Mouse (Mus musculus): ENCODE measurements around the gene Rabif. TPM values are rescaled to one million over a fixed set of nuclear protein-coding genes. Genes with fewer than 3 reads are reported as not detected.

Gene Rabif
- polyA plus RNA-seq, 1 experiment from 2014 or later: 47.0 TPM

- Histone ChIP-seq H3K9ac (replicated peaks; ENCODE audit: low read length) (no peak overlapping the region), H3K27me3 (ENCODE audit: insufficient read depth, low read length) (no peaks in the 10 kb centered on the region), H3K9me3 (ENCODE audit: low read length) (no peaks in the 10 kb centered on the region), H3K4me3 (ENCODE audit: low read length) (no peak overlapping the region), H3K4me1 (ENCODE audit: insufficient read depth, low read length) (peaks cover 9% of the 10 kb centered on the region), H3K36me3 (ENCODE audit: insufficient read depth, low read length) (peaks cover 15% of the 10 kb centered on the region), H3K4me2 (replicated peaks; ENCODE audit: low read depth, low read length) (no peak overlapping the region), H3K27ac (ENCODE audit: low read length) (no peak overlapping the region)
- WGBS: 100% methylated on average over 1 of the region's 1 CpGs
- no peak for ATAC-seq (ENCODE audit: low FRiP score, low TSS enrichment)
Measured at GRCm38 (mm10) chr1:134460294-134461284, 33.9 kb upstream of the Rabif start.

- ATAC-seq (ENCODE audit: low FRiP score, low TSS enrichment): no peak
- WGBS: 97% methylated on average over 2 of the region's 2 CpGs
- Histone ChIP-seq H3K27ac (ENCODE audit: low read length) (no peak overlapping the region), H3K9me3 (ENCODE audit: low read length) (no peaks in the 10 kb centered on the region), H3K27me3 (ENCODE audit: insufficient read depth, low read length) (no peaks in the 10 kb centered on the region), H3K4me2 (replicated peaks; ENCODE audit: low read depth, low read length) (no peak overlapping the region), H3K36me3 (ENCODE audit: insufficient read depth, low read length) (peaks cover 48% of the 10 kb centered on the region), H3K4me1 (ENCODE audit: insufficient read depth, low read length) (no peaks in the 10 kb centered on the region), H3K9ac (replicated peaks; ENCODE audit: low read length) (no peak overlapping the region), H3K4me3 (ENCODE audit: low read length) (no peak overlapping the region)
Measured at GRCm38 (mm10) chr1:134484623-134485022, 9.8 kb upstream of the Rabif start.

GRCm38 (mm10) chr1:134490903-134491801, 3.3 kb upstream of the Rabif start:
- no peak for ATAC-seq (ENCODE audit: low FRiP score, low TSS enrichment)
- Histone ChIP-seq H3K27ac (ENCODE audit: low read length) (no peak overlapping the region), H3K27me3 (ENCODE audit: insufficient read depth, low read length) (no peaks in the 10 kb centered on the region), H3K9me3 (ENCODE audit: low read length) (no peaks in the 10 kb centered on the region), H3K4me3 (ENCODE audit: low read length) (no peak overlapping the region), H3K36me3 (ENCODE audit: insufficient read depth, low read length) (peaks cover 32% of the 10 kb centered on the region), H3K4me1 (ENCODE audit: insufficient read depth, low read length) (peaks cover 18% of the 10 kb centered on the region), H3K9ac (replicated peaks; ENCODE audit: low read length) (no peak overlapping the region), H3K4me2 (replicated peaks; ENCODE audit: low read depth, low read length) (no peak overlapping the region)
- 93% methylated on average over 6 of the region's 6 CpGs for WGBS

- WGBS: 82% methylated on average over 7 of the region's 7 CpGs
- Histone ChIP-seq H3K4me2 (replicated peaks; ENCODE audit: low read depth, low read length) (no peak overlapping the region), H3K9me3 (ENCODE audit: low read length) (no peaks in the 10 kb centered on the region), H3K36me3 (ENCODE audit: insufficient read depth, low read length) (peaks cover 28% of the 10 kb centered on the region), H3K4me3 (ENCODE audit: low read length) (no peak overlapping the region), H3K27ac (ENCODE audit: low read length) (no peak overlapping the region), H3K27me3 (ENCODE audit: insufficient read depth, low read length) (no peaks in the 10 kb centered on the region), H3K4me1 (ENCODE audit: insufficient read depth, low read length) (peaks cover 18% of the 10 kb centered on the region), H3K9ac (replicated peaks; ENCODE audit: low read length) (no peak overlapping the region)
- ATAC-seq (ENCODE audit: low FRiP score, low TSS enrichment): no peak
Measured at GRCm38 (mm10) chr1:134492276-134492675, 2.2 kb upstream of the Rabif start.

GRCm38 (mm10) chr1:134493496-134493895, 952 bp upstream of the Rabif start:
- no peak overlapping the region for H3K27ac ChIP-seq (ENCODE audit: low read length)
- H3K9ac ChIP-seq (replicated peaks; ENCODE audit: low read length): no peak overlapping the region
- peaks cover 18% of the 10 kb centered on the region for H3K4me1 ChIP-seq (ENCODE audit: insufficient read depth, low read length)
- peak overlapping the region; percentile 83; the same call in 1 of the 2 replicates for H3K4me2 ChIP-seq (replicated peaks; ENCODE audit: low read depth, low read length)
- ATAC-seq (ENCODE audit: low FRiP score, low TSS enrichment): no peak
- peaks cover 18% of the 10 kb centered on the region for H3K36me3 ChIP-seq (ENCODE audit: insufficient read depth, low read length)
- no peaks in the 10 kb centered on the region for H3K9me3 ChIP-seq (ENCODE audit: low read length)
- 70% methylated on average over 2 of the region's 2 CpGs for WGBS
- H3K27me3 ChIP-seq (ENCODE audit: insufficient read depth, low read length): no peaks in the 10 kb centered on the region
- peak overlapping the region; percentile 88; the same call in 1 of the 2 replicates for H3K4me3 ChIP-seq (ENCODE audit: low read length)

- peak overlapping the region; percentile 83 for H3K4me2 ChIP-seq (replicated peaks; ENCODE audit: low read depth, low read length)
- H3K36me3 ChIP-seq (ENCODE audit: insufficient read depth, low read length): peaks cover 14% of the 10 kb centered on the region
- peak overlapping the region; percentile 88 for H3K4me3 ChIP-seq (ENCODE audit: low read length)
- peak overlapping the region; percentile 82 for H3K9ac ChIP-seq (replicated peaks; ENCODE audit: low read length)
- 19% methylated on average over 5 of the region's 5 CpGs for WGBS
- no peaks in the 10 kb centered on the region for H3K27me3 ChIP-seq (ENCODE audit: insufficient read depth, low read length)
- H3K4me1 ChIP-seq (ENCODE audit: insufficient read depth, low read length): peaks cover 18% of the 10 kb centered on the region
- no peaks in the 10 kb centered on the region for H3K9me3 ChIP-seq (ENCODE audit: low read length)
- peak overlapping the region; percentile 95 for H3K27ac ChIP-seq (ENCODE audit: low read length)
- ATAC-seq (ENCODE audit: low FRiP score, low TSS enrichment): no peak
Measured at GRCm38 (mm10) chr1:134493956-134494355, 492 bp upstream of the Rabif start.

GRCm38 (mm10) chr1:134495216-134495539, 730 bp downstream of the Rabif start:
- H3K27me3 ChIP-seq (ENCODE audit: insufficient read depth, low read length): no peaks in the 10 kb centered on the region
- H3K4me2 ChIP-seq (replicated peaks; ENCODE audit: low read depth, low read length): peak overlapping the region; percentile 83
- H3K27ac ChIP-seq (ENCODE audit: low read length): peak overlapping the region; percentile 95
- no peak for ATAC-seq (ENCODE audit: low FRiP score, low TSS enrichment)
- peaks cover 18% of the 10 kb centered on the region for H3K4me1 ChIP-seq (ENCODE audit: insufficient read depth, low read length)
- H3K36me3 ChIP-seq (ENCODE audit: insufficient read depth, low read length): peaks cover 4% of the 10 kb centered on the region; the same call in 1 of the 2 replicates
- 17% methylated on average over 5 of the region's 5 CpGs for WGBS
- peak overlapping the region; percentile 82 for H3K9ac ChIP-seq (replicated peaks; ENCODE audit: low read length)
- peak overlapping the region; percentile 88 for H3K4me3 ChIP-seq (ENCODE audit: low read length)
- H3K9me3 ChIP-seq (ENCODE audit: low read length): no peaks in the 10 kb centered on the region

- Histone ChIP-seq H3K9me3 (ENCODE audit: low read length) (no peaks in the 10 kb centered on the region), H3K36me3 (ENCODE audit: insufficient read depth, low read length) (no peaks in the 10 kb centered on the region), H3K27me3 (ENCODE audit: insufficient read depth, low read length) (no peaks in the 10 kb centered on the region), H3K4me2 (replicated peaks; ENCODE audit: low read depth, low read length) (peak overlapping the region; percentile 83), H3K4me1 (ENCODE audit: insufficient read depth, low read length) (peaks cover 18% of the 10 kb centered on the region), H3K9ac (replicated peaks; ENCODE audit: low read length) (no peak overlapping the region), H3K27ac (ENCODE audit: low read length) (no peak overlapping the region), H3K4me3 (ENCODE audit: low read length) (peak overlapping the region; percentile 88)
- no peak for ATAC-seq (ENCODE audit: low FRiP score, low TSS enrichment)
- WGBS: 80% methylated on average over 10 of the region's 10 CpGs
Measured at GRCm38 (mm10) chr1:134495991-134496390, 1.5 kb downstream of the Rabif start.

- no peak for ATAC-seq (ENCODE audit: low FRiP score, low TSS enrichment)
- Histone ChIP-seq H3K36me3 (ENCODE audit: insufficient read depth, low read length) (peaks cover 6% of the 10 kb centered on the region; the same call in 1 of the 2 replicates), H3K27ac (ENCODE audit: low read length) (no peak overlapping the region)
Measured at GRCm38 (mm10) chr1:134500916-134501315, 6.5 kb downstream of the Rabif start.

More at GRCm38 (mm10) chr1:134500916-134501315, 6.5 kb downstream of the Rabif start:
- Histone ChIP-seq H3K4me1 (ENCODE audit: insufficient read depth, low read length) (peaks cover 2% of the 10 kb centered on the region; the same call in 1 of the 2 replicates), H3K4me2 (replicated peaks; ENCODE audit: low read depth, low read length) (no peak overlapping the region), H3K9ac (replicated peaks; ENCODE audit: low read length) (no peak overlapping the region), H3K9me3 (ENCODE audit: low read length) (no peaks in the 10 kb centered on the region), H3K4me3 (ENCODE audit: low read length) (no peak overlapping the region), H3K27me3 (ENCODE audit: insufficient read depth, low read length) (no peaks in the 10 kb centered on the region)
- WGBS: 88% methylated on average over 1 of the region's 1 CpGs

Measured in kidney, embryonic 16.5 days (tissue).